Comparison of ENCODE assay signal across 23 mouse cellular contexts in the genomic region with DNA sequence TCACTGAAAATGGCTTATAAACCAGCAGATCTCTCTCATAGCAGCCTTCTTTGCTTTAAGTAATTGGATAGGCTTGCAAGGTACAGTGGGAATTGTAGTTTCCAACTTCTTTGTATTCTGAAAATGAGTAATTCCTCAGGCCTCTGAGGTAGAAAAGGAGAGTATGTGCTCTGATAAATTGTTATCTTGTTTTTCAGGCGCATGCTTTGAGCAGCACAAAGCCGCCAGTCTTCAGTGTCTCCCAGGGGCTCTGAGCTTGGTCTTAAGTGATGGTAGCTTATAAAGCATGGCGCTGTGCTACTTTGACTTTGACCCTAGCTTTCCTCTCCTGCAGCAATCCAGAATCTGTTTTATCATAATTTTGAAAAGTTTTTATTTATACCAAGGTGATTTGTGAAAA.
DNase-seq lines count a peak whose midpoint lies in the region; ATAC-seq and TF ChIP-seq lines count a peak whose summit lies in the region.
"Had no signal": no experiment of that assay in that cellular context is flagged by ENCODE, and none has a peak within 500 bp of the region (broad histone marks: within the 10 kb centered on the region; RNA-seq: fewer than 3 reads in every experiment).

No protein-coding gene starts in this region.

- H3K4me3 ChIP-seq in neural tube, embryonic 14.5 days (ENCODE audit: low read depth, low read length) = no peak overlapping the region
- H3K4me3 ChIP-seq in neural tube, embryonic 15.5 days (replicated peaks) = no peak overlapping the region
- no peak overlapping the region for H3K4me3 ChIP-seq in liver, embryonic 14.5 days (ENCODE audit: insufficient read depth in 1 of 2, low read depth in 2 of 2, low read length in 2 of 2)
- no peak overlapping the region for H3K4me3 ChIP-seq in forebrain, embryonic 12.5 days (replicated peaks)
- no peak overlapping the region for H3K4me3 ChIP-seq in kidney, embryonic 14.5 days (ENCODE audit: low read length)
- H3K4me3 ChIP-seq: erythroblast, embryonic 14.5 days; forebrain, embryonic 10.5 days; forebrain, embryonic 15.5 days; heart, embryonic 10.5 days; hindbrain, embryonic 13.5 days had no signal

- no peak overlapping the region for H3K9ac ChIP-seq in neural tube, embryonic 14.5 days (replicated peaks; ENCODE audit: low read depth, low read length)
- H3K9ac ChIP-seq in neural tube, embryonic 15.5 days (replicated peaks) = no peak overlapping the region
- H3K9ac ChIP-seq in liver, embryonic 14.5 days (replicated peaks) = 0 out of 2 replicates have a peak overlapping the region, but pooled peaks have one; percentile 2
- H3K9ac ChIP-seq in forebrain, embryonic 12.5 days = no peak overlapping the region
- H3K9ac ChIP-seq in kidney, embryonic 14.5 days (ENCODE audit: low read depth, low read length) = no peak overlapping the region
- H3K9ac ChIP-seq: forebrain, embryonic 15.5 days; hindbrain, embryonic 13.5 days had no signal

- no peak for ATAC-seq in neural tube, embryonic 14.5 days (ENCODE audit: low read depth)
- no peak for ATAC-seq in neural tube, embryonic 15.5 days (ENCODE audit: low FRiP score)
- ATAC-seq in liver, embryonic 14.5 days (ENCODE audit: insufficient read depth) = peak; percentile 68
- ATAC-seq in megakaryocyte-erythroid progenitor cell, adult 5-6 weeks (replicated peaks; ENCODE audit: low FRiP score, low TSS enrichment, poor library complexity, severe bottlenecking) = peak; percentile 82
- ATAC-seq in forebrain, embryonic 12.5 days (ENCODE audit: low FRiP score) = no peak
- no peak for ATAC-seq in kidney, embryonic 14.5 days (ENCODE audit: low FRiP score, low TSS enrichment)
- ATAC-seq: activated CD4-positive, CD25-positive, alpha-beta regulatory T cell, adult 4 months; forebrain, embryonic 15.5 days; hindbrain, postnatal 0 days; Patski had no signal

- H3K27ac ChIP-seq in neural tube, embryonic 14.5 days (ENCODE audit: low read depth, low read length) = 0 out of 2 replicates have a peak overlapping the region, but pooled peaks have one; percentile 5
- H3K27ac ChIP-seq in neural tube, embryonic 15.5 days (replicated peaks) = no peak overlapping the region
- H3K27ac ChIP-seq in liver, embryonic 14.5 days = peak overlapping the region; percentile 8; the same call in 1 of the 2 replicates
- no peak overlapping the region for H3K27ac ChIP-seq in forebrain, embryonic 12.5 days
- H3K27ac ChIP-seq in kidney, embryonic 14.5 days (ENCODE audit: low read depth, low read length) = no peak overlapping the region
- H3K27ac ChIP-seq: forebrain, embryonic 10.5 days; forebrain, embryonic 15.5 days; hindbrain, embryonic 13.5 days; hindbrain, postnatal 0 days had no signal

- peaks cover 7% of the 10 kb centered on the region; the same call in 1 of the 2 replicates for H3K4me1 ChIP-seq in neural tube, embryonic 14.5 days (ENCODE audit: control insufficient read depth, insufficient read depth, low read length)
- peaks cover 39% of the 10 kb centered on the region for H3K4me1 ChIP-seq in neural tube, embryonic 15.5 days
- H3K4me1 ChIP-seq in liver, embryonic 14.5 days (replicated peaks; ENCODE audit: control insufficient read depth in 2 of 2, insufficient read depth in 2 of 2, low read length in 1 of 2) = peaks cover 17 to 33% of the 10 kb centered on the region in 2 experiments
- H3K4me1 ChIP-seq in forebrain, embryonic 12.5 days = peaks cover 49% of the 10 kb centered on the region
- H3K4me1 ChIP-seq in kidney, embryonic 14.5 days (ENCODE audit: control insufficient read depth, insufficient read depth, low read length) = peaks cover 10% of the 10 kb centered on the region

- peak; percentile 56 for DNase-seq in heart, adult 11 months
- DNase-seq in heart, postnatal 36 days = no peak
- DNase-seq in liver, embryonic 14.5 days (ENCODE audit: low read depth in 3 of 3, low spot score in 3 of 3) = no peak
- DNase-seq: adrenal gland, postnatal 14 days; cerebellum, adult 11 months; cerebellum, adult 8-10 months; cerebellum, postnatal 25 days; gastrocnemius, postnatal 14 days; heart, adult 18-20 months; heart, postnatal 10 days had no signal

- H3K9me3 ChIP-seq in neural tube, embryonic 14.5 days (ENCODE audit: control insufficient read depth, low read length) = no peaks in the 10 kb centered on the region
- no peaks in the 10 kb centered on the region for H3K9me3 ChIP-seq in neural tube, embryonic 15.5 days (replicated peaks)
- H3K9me3 ChIP-seq in liver, embryonic 14.5 days (ENCODE audit: control insufficient read depth, low read length) = no peaks in the 10 kb centered on the region
- no peaks in the 10 kb centered on the region for H3K9me3 ChIP-seq in forebrain, embryonic 12.5 days
- H3K9me3 ChIP-seq in kidney, embryonic 14.5 days (ENCODE audit: control insufficient read depth, low read length) = no peaks in the 10 kb centered on the region
- H3K9me3 ChIP-seq: forebrain, embryonic 10.5 days; forebrain, embryonic 15.5 days; heart, embryonic 10.5 days; hindbrain, embryonic 13.5 days had no signal

- intact Hi-C loops in heart, postnatal 36 days (cut with DNase I) = no loop called here

- no peak; the same call in 1 of the 2 replicates for TF ChIP-seq EP300 in liver, embryonic 14.5 days (IDR thresholded peaks at IDR 0.05; ENCODE audit: low read depth)

- no peak overlapping the region for H3K4me2 ChIP-seq in neural tube, embryonic 14.5 days (ENCODE audit: low read depth, low read length)
- H3K4me2 ChIP-seq in neural tube, embryonic 15.5 days = no peak overlapping the region
- peak overlapping the region; percentile 6 for H3K4me2 ChIP-seq in liver, embryonic 14.5 days (ENCODE audit: low read depth)
- no peak overlapping the region for H3K4me2 ChIP-seq in forebrain, embryonic 12.5 days
- H3K4me2 ChIP-seq in kidney, embryonic 14.5 days (replicated peaks; ENCODE audit: low read depth, low read length) = no peak overlapping the region
- H3K4me2 ChIP-seq: forebrain, embryonic 15.5 days; hindbrain, embryonic 13.5 days had no signal

- TF ChIP-seq CTCF in liver, embryonic 14.5 days (IDR thresholded peaks at IDR 0.05; ENCODE audit: low read depth) = no peak

- WGBS in neural tube, embryonic 14.5 days = 70% methylated on average over 3 of the region's 3 CpGs
- WGBS in neural tube, embryonic 15.5 days = 74% methylated on average over 3 of the region's 3 CpGs
- WGBS in liver, embryonic 14.5 days (ENCODE audit: insufficient replicate concordance) = 24% methylated on average over 3 of the region's 3 CpGs
- WGBS in forebrain, embryonic 12.5 days = 89% methylated on average over 3 of the region's 3 CpGs
- WGBS in kidney, embryonic 14.5 days = 87% methylated on average over 3 of the region's 3 CpGs

- no peaks in the 10 kb centered on the region for H3K36me3 ChIP-seq in neural tube, embryonic 14.5 days (ENCODE audit: control insufficient read depth, insufficient read depth, low read length)
- no peaks in the 10 kb centered on the region for H3K36me3 ChIP-seq in neural tube, embryonic 15.5 days
- no peaks in the 10 kb centered on the region for H3K36me3 ChIP-seq in liver, embryonic 14.5 days (replicated peaks; ENCODE audit: control insufficient read depth, insufficient read depth, low read depth)
- no peaks in the 10 kb centered on the region for H3K36me3 ChIP-seq in forebrain, embryonic 12.5 days (replicated peaks)
- H3K36me3 ChIP-seq in kidney, embryonic 14.5 days (ENCODE audit: control insufficient read depth, insufficient read depth, low read length) = no peaks in the 10 kb centered on the region
- H3K36me3 ChIP-seq: forebrain, embryonic 15.5 days; heart, embryonic 10.5 days; hindbrain, embryonic 13.5 days had no signal

- no peaks in the 10 kb centered on the region for H3K27me3 ChIP-seq in neural tube, embryonic 14.5 days (ENCODE audit: control insufficient read depth, insufficient read depth, low read length)
- no peaks in the 10 kb centered on the region for H3K27me3 ChIP-seq in neural tube, embryonic 15.5 days (replicated peaks)
- H3K27me3 ChIP-seq in liver, embryonic 14.5 days (ENCODE audit: control insufficient read depth, insufficient read depth, low read length) = no peaks in the 10 kb centered on the region
- H3K27me3 ChIP-seq in forebrain, embryonic 12.5 days = no peaks in the 10 kb centered on the region
- no peaks in the 10 kb centered on the region for H3K27me3 ChIP-seq in kidney, embryonic 14.5 days (ENCODE audit: control insufficient read depth, insufficient read depth, low read length)
- H3K27me3 ChIP-seq: forebrain, embryonic 15.5 days; hindbrain, embryonic 13.5 days; Patski had no signal

Comparison
In these comparisons a context has a peak if more than half of its experiments do, and no peak if none do; other contexts are left out.
1. H3K27ac ChIP-seq: peak in neural tube, embryonic 14.5 days (single experiment) and liver, embryonic 14.5 days (single experiment); none in neural tube, embryonic 15.5 days (single experiment), forebrain, embryonic 12.5 days (single experiment) and kidney, embryonic 14.5 days (single experiment).
2. ATAC-seq: peak in liver, embryonic 14.5 days (single experiment) and megakaryocyte-erythroid progenitor cell, adult 5-6 weeks (single experiment); none in neural tube, embryonic 14.5 days (single experiment), neural tube, embryonic 15.5 days (single experiment), forebrain, embryonic 12.5 days (single experiment) and kidney, embryonic 14.5 days (single experiment).